Mouse (Mus musculus) lung, postnatal 0 days (tissue): ENCODE results near the gene Rtkn2.
A peak's percentile ranks its signal among the peaks of the same experiment; 100 is the strongest.

Experiments used
- CTCF ChIP-seq: IDR thresholded peaks from 2 replicates; pipeline ENCODE4 v1.5.1; 2016; ENCODE audit warnings: antibody characterized with exemption, mild to moderate bottlenecking
- EP300 ChIP-seq: IDR thresholded peaks from 2 replicates; pipeline ENCODE4 v1.6.1; 2016; ENCODE audit warnings: antibody characterized with exemption, mild to moderate bottlenecking, control low read depth

DNA sequence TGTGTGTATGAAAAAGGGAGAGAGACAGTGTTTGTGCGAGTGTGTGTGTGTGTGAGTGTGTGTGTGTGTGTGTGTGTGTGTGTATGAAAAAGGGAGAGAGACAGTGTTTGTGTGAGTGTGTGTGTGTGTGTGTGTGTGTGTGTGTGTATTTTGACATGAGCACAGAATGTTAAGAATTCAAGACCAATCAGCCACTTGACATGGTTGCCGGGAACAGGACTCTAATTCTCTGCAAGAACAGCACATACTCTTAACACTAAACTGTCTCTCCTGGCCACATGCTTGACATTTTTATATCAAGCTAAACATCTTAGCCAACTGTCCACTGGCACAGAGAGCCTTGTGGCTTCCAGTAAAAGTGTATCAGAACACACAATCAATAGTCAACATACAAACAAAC is 12.4 kb upstream of the Rtkn2 start:
- TF ChIP-seq CTCF = no peak
- TF ChIP-seq EP300 = peak; percentile 98
